Mouse (Mus musculus) spleen, adult 2 months (tissue): ENCODE measurements around the gene Pitpnm3.

Source experiments
- CTCF ChIP-seq: fragments of 200-500 bp; IDR thresholded peaks from 2 replicates; pipeline ENCODE4 v1.5.1; 2011; ENCODE audit warnings: mild to moderate bottlenecking, inconsistent platforms; ENCODE audit not compliant: insufficient read depth, insufficient read length, insufficient replicate concordance; ENCODE audit errors: extremely low read depth
- POLR2A ChIP-seq: fragments of 200-500 bp; IDR thresholded peaks from 2 replicates; pipeline ENCODE4 v1.6.1; 2011; ENCODE audit warnings: low read depth, low read length, inconsistent platforms

DNA sequence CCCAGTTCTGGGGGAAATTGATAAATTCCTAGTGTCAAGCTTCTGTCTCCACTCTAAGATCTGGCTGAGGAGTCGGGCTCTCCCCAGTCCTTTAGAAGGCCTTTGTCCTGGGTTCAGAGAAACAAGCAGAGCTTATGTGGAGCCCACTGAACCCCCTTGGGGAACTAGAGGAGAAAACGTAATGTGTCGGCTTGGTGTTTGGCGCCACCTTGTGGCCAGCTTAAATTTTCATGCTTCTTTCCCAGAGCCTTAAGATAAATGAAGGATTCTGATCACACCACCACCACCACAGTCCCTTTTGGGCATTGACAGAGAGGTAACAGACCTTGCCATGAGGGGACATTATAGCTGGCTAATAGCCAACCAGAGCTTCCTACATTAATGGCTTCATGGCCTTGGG, 97.6 kb downstream of the Pitpnm3 start:
- TF ChIP-seq POLR2A = no peak
- peak; percentile 66; the same call in 1 of the 2 replicates for TF ChIP-seq CTCF
